Mouse (Mus musculus): ENCODE data around the gene Ncam1.

DNA sequence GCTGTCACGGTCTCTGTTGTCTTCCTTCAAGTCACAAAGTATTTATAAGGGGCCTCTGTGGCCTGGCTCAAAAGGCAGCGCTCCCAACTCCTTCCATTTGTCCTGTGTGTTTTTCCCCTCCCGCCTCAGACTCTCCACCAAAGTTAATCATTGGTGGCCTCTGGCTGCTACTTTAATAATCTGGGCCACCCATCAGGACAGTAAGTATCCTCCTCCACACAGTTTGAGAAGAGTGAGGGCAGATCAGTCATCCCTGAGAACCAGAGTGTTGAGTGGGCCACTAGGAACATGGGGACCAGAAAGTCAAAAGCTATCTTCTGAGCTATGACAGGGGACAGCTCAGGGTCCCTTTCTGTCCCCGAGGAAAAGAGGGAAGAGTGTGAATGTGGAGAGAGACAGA is 256.1 kb downstream of the Ncam1 start:
- TF ChIP-seq CTCF (IDR thresholded peaks at IDR 0.05; ENCODE audit: borderline replicate concordance, control insufficient read depth, extremely low read depth, insufficient read depth, low read length, poor library complexity) (no peak), POLR2A (IDR thresholded peaks at IDR 0.05; ENCODE audit: control insufficient read depth, extremely low read depth, insufficient read depth, low read length, poor library complexity) (no peak)

All from thymus, adult 2 months (tissue).